Mouse (Mus musculus) kidney, embryonic 14.5 days (tissue): ENCODE results near the gene Zfand2a. TPM values are rescaled to one million over a fixed set of nuclear protein-coding genes. Genes with fewer than 3 reads are reported as not detected.

Experiments
- ATAC-seq: fragments of 200-750 bp; cut with Nextera tagmentation; 2 replicates; pipeline ENCODE4 v1.8.0; 2017; ENCODE audit warnings: moderate number of reproducible peaks, mild to moderate bottlenecking, moderate TSS enrichment, moderate library complexity; ENCODE audit not compliant: low FRiP score, low TSS enrichment
- H3K27ac ChIP-seq: fragments of 300-500 bp; sonication (generic); 2 replicates; pipeline ENCODE4 v1.5.1; 2014; ENCODE audit warnings: low read depth, mild to moderate bottlenecking, low read length, moderate library complexity, mixed read lengths
- H3K27me3 ChIP-seq: fragments of 300-500 bp; sonication (generic); 2 replicates; pipeline ENCODE4 v1.6.1; 2014; ENCODE audit warnings: mild to moderate bottlenecking, low read length; ENCODE audit not compliant: control insufficient read depth, insufficient read depth
- H3K36me3 ChIP-seq: fragments of 300-500 bp; sonication (generic); 2 replicates; pipeline ENCODE4 v1.6.1; 2014; ENCODE audit warnings: low read length, mixed read lengths; ENCODE audit not compliant: control insufficient read depth, insufficient read depth
- H3K4me1 ChIP-seq: fragments of 300-500 bp; sonication (generic); 2 replicates; pipeline ENCODE4 v1.6.1; 2014; ENCODE audit warnings: low read length, mixed read lengths; ENCODE audit not compliant: control insufficient read depth, insufficient read depth
- H3K4me2 ChIP-seq: fragments of 300-500 bp; sonication (generic); replicated peaks from 2 replicates; pipeline ENCODE4 v1.6.1; 2014; ENCODE audit warnings: low read depth, mild to moderate bottlenecking, low read length
- H3K4me3 ChIP-seq: fragments of 300-500 bp; sonication (generic); 2 replicates; pipeline ENCODE4 v1.5.1; 2014; ENCODE audit warnings: mild to moderate bottlenecking, low read length
- H3K9ac ChIP-seq: fragments of 300-500 bp; sonication (generic); 2 replicates; pipeline ENCODE4 v1.6.1; 2014; ENCODE audit warnings: low read depth, mild to moderate bottlenecking, low read length, moderate library complexity
- H3K9me3 ChIP-seq: fragments of 300-500 bp; sonication (generic); 2 replicates; pipeline ENCODE4 v1.6.1; 2016; ENCODE audit warnings: low read length; ENCODE audit not compliant: control insufficient read depth
- WGBS: fragments of 180-500 bp; shearing (Covaris S2); extraction: QIAGEN DNeasy Blood & Tissue Kit; methylation state at CpG from one replicate; pipeline ENCODE4 v1.1.7; 2014; 5-methylcytosine and 5-hydroxymethylcytosine counted together
- polyA plus RNA-seq: library from polyadenylated mRNA; unstranded; fragments of >200 nt; fragmentation: Nextera tagmentation; extraction: Ambion mirVana; gene quantifications from 2 replicates; pipeline ENCODE4 v1.2.1, GENCODE M21; 2014

The Zfand2a gene
- polyA plus RNA-seq, result 6.2 and 6.8 TPM in 2 replicates

- peaks cover 27% of the 10 kb centered on the region for H3K36me3 ChIP-seq
- H3K4me3 ChIP-seq, result peak within 1 kb of the TSS; percentile 96
- peak within 1 kb of the TSS; percentile 90 for H3K4me2 ChIP-seq
- no peaks in the 10 kb centered on the region for H3K27me3 ChIP-seq
- under 1% methylated on average over 42 of the region's 42 CpGs for WGBS
- H3K27ac ChIP-seq, result peak within 1 kb of the TSS; percentile 59; the same call in 1 of the 2 replicates
- peaks cover 7% of the 10 kb centered on the region; the same call in 1 of the 2 replicates for H3K4me1 ChIP-seq
- H3K9ac ChIP-seq, result peak within 1 kb of the TSS; percentile 85
- H3K9me3 ChIP-seq, result peaks cover 6% of the 10 kb centered on the region
- ATAC-seq, result peak; percentile 95
Observed at GRCm38 (mm10) chr5:139484185-139484814, at the start of gene Zfand2a. Gene Zfand2a, minus strand, starts transcription at chr5:139484549.

DNA sequence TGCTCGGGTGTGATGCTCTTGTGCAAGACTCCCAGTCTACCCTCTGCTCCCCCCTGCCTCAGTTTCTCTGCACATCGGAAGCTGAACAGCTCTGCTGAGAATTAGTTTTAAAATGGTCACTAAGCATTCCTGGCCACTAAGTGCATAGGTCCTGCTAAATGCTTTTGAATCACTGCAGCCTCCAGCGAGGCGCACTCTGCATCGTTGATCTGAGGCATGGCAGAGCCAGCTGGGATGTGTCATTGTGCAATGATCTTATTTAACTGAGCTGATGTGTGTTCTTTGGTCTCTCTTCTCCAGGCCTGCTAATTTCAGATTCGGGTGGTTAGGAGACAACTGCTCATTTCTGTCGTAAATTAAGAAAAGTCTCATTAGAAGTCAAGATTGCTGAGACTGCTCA lies 44.5 kb upstream of the Zfand2a start:
- WGBS, result 35% methylated on average over 7 of the region's 7 CpGs
- Histone ChIP-seq H3K27me3 (peaks cover 16% of the 10 kb centered on the region), H3K27ac (no peak overlapping the region), H3K36me3 (no peaks in the 10 kb centered on the region), H3K4me3 (no peak overlapping the region), H3K9ac (no peak overlapping the region; the same call in 1 of the 2 replicates), H3K9me3 (no peaks in the 10 kb centered on the region), H3K4me1 (peaks cover 12% of the 10 kb centered on the region; the same call in 1 of the 2 replicates), H3K4me2 (no peak overlapping the region)
- ATAC-seq, result peak; percentile 61; the same call in 1 of the 2 replicates

- Histone ChIP-seq H3K4me2 (no peak overlapping the region), H3K27ac (no peak overlapping the region), H3K9me3 (no peaks in the 10 kb centered on the region), H3K4me3 (no peak overlapping the region), H3K27me3 (no peaks in the 10 kb centered on the region), H3K36me3 (no peaks in the 10 kb centered on the region), H3K4me1 (no peaks in the 10 kb centered on the region), H3K9ac (no peak overlapping the region)
- no peak for ATAC-seq
- WGBS, result 75% methylated on average over 10 of the region's 10 CpGs
Observed at GRCm38 (mm10) chr5:139521987-139522386, 37.6 kb upstream of the Zfand2a start.

- H3K4me2 ChIP-seq, result no peak overlapping the region
- H3K36me3 ChIP-seq, result no peaks in the 10 kb centered on the region
- no peak overlapping the region for H3K9ac ChIP-seq
- no peak for ATAC-seq
- no peak overlapping the region for H3K27ac ChIP-seq
- H3K4me3 ChIP-seq, result no peak overlapping the region
- H3K9me3 ChIP-seq, result no peaks in the 10 kb centered on the region
- no peaks in the 10 kb centered on the region for H3K27me3 ChIP-seq
- 44% methylated on average over 14 of the region's 14 CpGs for WGBS
- no peaks in the 10 kb centered on the region for H3K4me1 ChIP-seq
Observed at GRCm38 (mm10) chr5:139520069-139520834, 35.9 kb upstream of the Zfand2a start.

- no peak overlapping the region for H3K9ac ChIP-seq
Observed at GRCm38 (mm10) chr5:139516281-139516680, 31.9 kb upstream of the Zfand2a start.

GRCm38 (mm10) chr5:139512201-139512600 lies 27.9 kb upstream of the Zfand2a start:
- no peak overlapping the region for H3K4me2 ChIP-seq
- H3K27me3 ChIP-seq, result no peaks in the 10 kb centered on the region; the same call in 1 of the 2 replicates
- H3K4me1 ChIP-seq, result 0 out of 2 replicates have a peak, but pooled peaks cover 3% of the 10 kb centered on the region
- WGBS, result 75% methylated on average over 4 of the region's 4 CpGs
- no peaks in the 10 kb centered on the region for H3K9me3 ChIP-seq
- H3K36me3 ChIP-seq, result no peaks in the 10 kb centered on the region
- H3K27ac ChIP-seq, result no peak overlapping the region
- H3K4me3 ChIP-seq, result no peak overlapping the region
- H3K9ac ChIP-seq, result no peak overlapping the region
- no peak for ATAC-seq

More at GRCm38 (mm10) chr5:139516281-139516680, 31.9 kb upstream of the Zfand2a start:
- no peak overlapping the region for H3K27ac ChIP-seq
- no peaks in the 10 kb centered on the region for H3K9me3 ChIP-seq
- ATAC-seq, result no peak
- no peak overlapping the region for H3K4me3 ChIP-seq
- no peaks in the 10 kb centered on the region for H3K36me3 ChIP-seq
- H3K27me3 ChIP-seq, result no peaks in the 10 kb centered on the region
- 0 out of 2 replicates have a peak, but pooled peaks cover 1% of the 10 kb centered on the region for H3K4me1 ChIP-seq
- H3K4me2 ChIP-seq, result no peak overlapping the region
- 30% methylated on average over 11 of the region's 11 CpGs for WGBS

DNA sequence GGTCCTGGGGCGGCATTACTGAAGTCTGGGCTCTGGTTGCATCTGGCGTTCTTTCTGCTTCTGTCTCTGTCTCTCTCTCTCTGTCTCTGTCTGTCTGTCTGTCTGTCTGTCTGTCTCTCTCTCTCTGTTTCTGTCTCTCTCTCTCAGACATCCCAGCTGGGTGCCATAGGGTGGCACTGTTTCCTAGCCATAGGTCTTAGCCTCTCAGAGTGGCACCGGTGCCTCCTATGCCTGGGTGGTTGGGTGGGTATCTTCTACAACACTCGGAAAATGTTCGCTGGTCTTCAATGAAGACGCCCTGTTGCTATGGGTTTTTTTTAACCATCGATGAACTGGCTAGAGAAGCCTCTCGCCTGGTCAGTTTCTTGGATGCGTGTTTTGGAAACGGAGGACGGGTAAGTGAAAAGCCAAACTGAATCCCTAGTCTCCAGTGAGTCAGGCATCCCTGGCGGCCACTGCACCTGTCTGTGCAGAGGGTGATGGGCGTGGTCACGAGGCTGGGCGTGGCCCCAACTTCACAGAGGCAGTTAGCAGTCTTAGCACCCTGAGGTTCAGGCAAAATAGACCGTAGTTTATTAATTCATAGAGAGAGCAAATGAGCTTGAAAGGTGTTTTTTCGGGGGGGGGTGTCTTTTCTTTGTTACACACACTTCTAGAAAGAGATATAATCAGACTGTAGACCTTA lies 26.5 kb upstream of the Zfand2a start:
- Histone ChIP-seq H3K36me3 (no peaks in the 10 kb centered on the region), H3K9ac (no peak overlapping the region), H3K4me1 (0 out of 2 replicates have a peak, but pooled peaks cover 3% of the 10 kb centered on the region), H3K4me3 (no peak overlapping the region), H3K4me2 (no peak overlapping the region), H3K27me3 (no peaks in the 10 kb centered on the region; the same call in 1 of the 2 replicates), H3K9me3 (no peaks in the 10 kb centered on the region), H3K27ac (no peak overlapping the region)
- ATAC-seq, result peak; percentile 69
- 16% methylated on average over 17 of the region's 17 CpGs for WGBS

DNA sequence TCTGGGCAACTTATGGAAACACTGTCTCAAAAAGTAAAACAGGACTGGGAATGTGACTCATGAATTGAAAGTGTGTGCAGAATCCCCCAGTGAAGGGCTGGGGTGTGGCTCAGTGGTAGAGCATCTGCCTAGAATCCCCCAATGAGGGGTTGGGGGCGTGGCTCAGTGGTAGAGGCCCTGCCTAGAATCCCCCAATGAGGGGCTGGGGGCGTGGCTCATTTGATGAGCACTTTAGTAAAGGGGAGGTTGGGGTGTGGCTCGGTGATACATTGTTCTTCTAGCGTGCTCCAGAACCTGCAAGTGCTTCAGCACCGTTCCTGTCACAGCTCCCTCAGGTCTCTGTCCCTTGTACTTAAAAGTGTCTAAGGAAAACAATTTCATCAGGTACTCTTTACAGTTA lies 21.9 kb upstream of the Zfand2a start:
- no peak for ATAC-seq
- Histone ChIP-seq H3K9me3 (no peaks in the 10 kb centered on the region), H3K9ac (no peak overlapping the region), H3K4me1 (0 out of 2 replicates have a peak, but pooled peaks cover under 1% of the 10 kb centered on the region), H3K4me2 (no peak overlapping the region), H3K27me3 (peaks cover 3% of the 10 kb centered on the region; the same call in 1 of the 2 replicates), H3K36me3 (no peaks in the 10 kb centered on the region), H3K27ac (no peak overlapping the region), H3K4me3 (no peak overlapping the region)
- WGBS, result 14% methylated on average over 5 of the region's 5 CpGs
